Mouse (Mus musculus) megakaryocyte, embryonic 14.5 days (primary cell): ENCODE measurements around the gene Apold1.

Source experiments
- FLI1 ChIP-seq: IDR thresholded peaks from 2 replicates; pipeline ENCODE4 v1.6.1; 2012; ENCODE audit warnings: low read length, inconsistent platforms, mixed read lengths
- GATA1 ChIP-seq: IDR thresholded peaks from 3 replicates; pipeline ENCODE4 v1.6.1; 2012; ENCODE audit warnings: mixed read lengths, low read length, inconsistent platforms, borderline replicate concordance

DNA sequence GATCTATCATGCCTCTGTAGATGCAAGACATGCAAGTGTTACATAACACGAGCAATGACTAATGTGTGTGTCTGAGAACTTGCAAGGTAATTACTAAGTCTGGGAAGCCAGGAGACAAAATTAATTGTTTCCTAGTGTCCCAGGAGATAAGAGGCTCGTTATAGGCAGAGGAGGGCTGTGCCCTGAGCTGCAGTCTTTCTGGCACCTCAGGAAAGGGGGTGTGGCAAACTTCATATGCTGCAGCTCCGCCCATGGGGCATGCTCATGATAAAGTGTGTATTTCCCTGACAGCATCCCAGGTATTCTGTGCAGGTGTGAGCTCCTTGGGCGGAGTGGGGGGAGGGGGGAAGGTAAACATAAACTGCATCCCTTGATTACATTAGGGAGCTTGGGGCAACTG lies 9.4 kb upstream of the Apold1 start:
- TF ChIP-seq GATA1 (no peak), FLI1 (no peak)
